Mouse (Mus musculus): ENCODE measurements at regions not wholly inside any gene's neighbourhood (a gene's known extent, or its start where the extent isn't known, plus 50 kb on each side); places are given as distances from the start of the nearest gene placed in this dataset.

DNA sequence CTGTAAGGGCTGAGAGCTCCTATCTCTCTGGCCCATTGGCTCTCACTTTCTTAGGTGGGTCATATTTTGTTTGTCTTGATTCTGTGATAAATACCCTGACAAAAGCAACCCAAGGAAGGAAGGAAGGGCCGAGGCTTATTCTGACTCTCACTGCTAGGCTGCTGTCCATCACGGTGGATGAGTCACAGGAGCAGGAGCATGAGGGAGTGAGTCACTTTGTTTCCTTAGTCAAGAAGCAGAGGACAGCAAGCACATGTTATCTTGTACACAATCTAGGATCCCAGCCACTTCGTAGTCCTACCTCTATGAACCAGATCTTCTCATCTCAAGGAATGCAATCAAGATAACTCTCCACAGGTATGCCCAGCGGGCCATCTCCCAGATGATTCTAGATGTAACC lies 69.9 kb downstream of the Atp6v1g3 start:
- no peak for DNase-seq (ENCODE audit: low spot score in 2 of 2)

DNA sequence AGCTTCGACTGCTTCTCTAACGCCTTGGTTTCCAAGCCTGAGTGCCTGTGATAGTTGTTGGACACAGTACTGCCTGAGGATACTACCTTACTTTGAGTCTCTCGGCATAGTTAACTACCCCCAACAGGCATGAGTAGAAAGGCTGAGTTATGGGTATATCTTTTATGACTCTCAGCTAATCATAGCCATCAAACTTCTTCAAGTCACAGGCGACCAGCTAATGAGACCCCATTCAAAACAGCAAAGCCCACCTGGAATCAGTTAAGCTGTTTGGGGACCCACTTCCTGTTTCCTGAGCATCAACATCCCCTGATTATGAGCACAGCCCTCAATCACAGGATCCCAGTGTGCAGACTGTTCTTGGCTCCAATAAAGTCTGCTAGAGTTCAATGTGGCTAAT lies 71.4 kb downstream of the Atp6v1g3 start:
- no peak for DNase-seq (ENCODE audit: low spot score in 2 of 2)

DNA sequence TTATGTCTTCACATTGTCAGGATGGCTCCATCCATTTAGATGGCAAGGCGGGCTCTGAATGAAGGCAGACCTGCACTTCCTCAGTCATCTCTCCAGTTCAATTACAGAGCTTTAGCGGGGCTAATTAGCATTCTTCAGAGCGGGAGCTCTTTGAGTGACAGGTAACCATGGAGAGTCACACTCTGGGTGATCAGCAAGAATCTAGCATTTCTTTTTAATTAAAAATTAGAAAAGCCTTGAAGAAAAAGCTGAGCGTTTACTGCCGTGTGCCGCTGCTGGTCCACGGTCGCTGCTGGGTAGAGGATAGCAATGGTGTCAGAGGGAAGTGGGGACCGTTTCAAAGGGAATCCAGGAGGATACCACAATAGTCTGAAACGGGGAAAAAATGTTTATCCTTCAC lies 72.5 kb downstream of the Atp6v1g3 start:
- DNase-seq (ENCODE audit: low spot score in 2 of 2), result no peak

DNA sequence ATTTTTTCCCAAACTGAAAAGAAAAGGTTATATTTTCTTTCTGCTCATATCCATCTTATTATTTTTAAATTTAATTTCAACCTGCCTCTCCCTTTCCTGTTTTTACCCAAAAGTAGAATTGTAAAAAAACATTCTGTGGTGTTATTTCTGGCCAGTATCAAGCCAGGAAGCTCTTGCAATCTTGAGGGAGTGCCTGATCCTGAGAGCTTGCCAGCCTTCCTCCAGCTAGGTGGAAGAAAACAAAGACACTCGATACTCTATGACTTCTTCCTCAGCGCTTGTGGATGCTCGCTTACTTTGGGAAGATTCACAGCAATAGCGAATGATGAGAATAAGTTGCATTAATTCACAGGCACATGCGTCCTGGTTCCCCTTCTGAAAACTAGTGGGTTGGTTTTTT lies 73.4 kb downstream of the Atp6v1g3 start:
- no peak for DNase-seq (ENCODE audit: low spot score in 2 of 2)

DNA sequence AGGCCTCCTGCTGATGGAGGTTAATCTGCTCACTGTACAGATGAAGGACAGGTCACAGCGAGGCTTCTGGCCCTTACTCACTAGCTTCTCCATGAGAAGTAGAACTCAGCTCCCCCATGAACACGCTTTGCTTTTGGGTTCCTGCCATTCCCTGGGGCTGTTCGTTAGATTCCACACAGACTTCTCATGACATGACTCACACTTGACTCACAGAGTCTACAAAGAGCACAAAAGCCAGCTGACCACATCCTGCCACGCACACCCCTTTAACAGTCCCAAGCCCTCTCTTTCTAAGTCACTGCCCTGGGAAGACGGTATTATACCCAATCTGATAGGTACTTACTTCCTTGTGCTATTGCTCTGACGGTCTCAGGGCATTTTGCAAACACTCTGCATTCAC lies 74.9 kb downstream of the Atp6v1g3 start:
- no peak for DNase-seq (ENCODE audit: low spot score in 2 of 2)

DNA sequence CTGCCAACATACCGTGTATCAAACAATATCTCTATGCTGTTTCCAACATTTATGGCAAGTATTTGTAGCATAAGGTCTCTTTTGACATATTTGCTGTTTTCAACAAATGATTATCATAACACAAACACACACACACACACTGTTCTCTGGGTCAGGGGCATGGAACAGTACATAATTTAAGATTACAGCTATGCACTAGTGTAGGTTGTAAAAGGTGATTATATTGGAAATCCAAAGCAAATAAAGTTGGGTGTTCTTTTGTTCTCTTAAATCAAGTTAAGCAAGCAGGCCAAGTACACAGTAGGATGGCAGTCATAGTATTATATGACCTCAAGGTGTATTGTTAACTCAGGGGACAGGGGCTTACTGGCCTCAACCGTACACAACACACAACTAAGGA lies 75.6 kb downstream of the Atp6v1g3 start:
- DNase-seq (ENCODE audit: low spot score in 2 of 2), result no peak

DNA sequence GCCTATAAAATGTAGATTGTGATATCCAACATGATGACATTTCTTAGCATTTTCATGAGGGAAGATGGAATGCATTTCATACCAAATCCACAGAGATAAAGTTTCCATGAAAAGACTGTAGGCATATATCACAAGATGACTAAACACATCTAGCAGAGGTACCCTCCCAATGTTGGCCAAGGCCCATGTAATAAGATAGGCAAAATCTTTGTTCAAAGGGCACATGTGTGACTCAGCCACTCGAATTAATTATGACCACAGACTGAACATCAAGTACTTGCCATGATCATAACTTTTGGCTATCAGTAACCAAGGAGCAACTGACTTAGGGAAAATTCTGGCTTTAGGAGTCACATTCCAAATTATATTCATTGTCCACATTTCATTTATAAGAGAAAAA lies 82.9 kb downstream of the Atp6v1g3 start:
- no peak for DNase-seq (ENCODE audit: low spot score in 2 of 2)

DNA sequence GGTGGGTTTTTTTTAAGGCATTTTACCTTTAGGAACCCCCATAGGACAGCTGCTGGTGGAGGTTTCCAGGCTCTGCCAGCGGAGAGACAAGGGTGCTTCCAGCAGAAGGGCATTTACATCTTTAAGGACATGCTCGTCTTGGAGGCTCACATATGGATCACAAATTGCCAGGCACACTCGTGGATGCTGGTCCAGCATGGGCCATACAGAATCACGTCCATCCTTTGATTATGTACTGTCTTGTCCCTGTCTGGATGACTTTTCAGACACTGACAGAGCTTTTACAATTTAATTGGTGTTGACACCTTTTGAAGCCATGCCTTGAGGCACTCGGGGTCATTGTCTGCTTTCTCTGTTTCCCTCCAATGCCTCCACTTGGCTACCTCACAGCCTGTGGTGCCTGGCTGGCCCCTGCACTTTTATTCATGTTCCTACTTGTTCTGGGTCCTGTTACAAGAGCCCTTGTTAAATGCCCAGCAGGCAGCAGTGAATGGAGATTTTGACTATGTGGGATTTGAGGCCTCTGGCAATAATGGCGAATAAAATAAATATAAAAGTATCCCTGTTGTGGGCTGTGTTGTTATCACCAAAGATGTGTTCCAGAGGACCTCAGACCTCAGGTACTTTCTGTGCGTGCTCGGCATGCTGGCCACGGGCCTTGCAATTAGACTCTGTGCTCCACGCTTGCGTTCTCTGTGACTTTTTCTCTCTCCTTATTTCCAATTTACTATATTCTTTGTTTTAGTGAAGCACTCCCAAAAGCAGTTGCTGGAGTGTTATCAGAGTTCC lies 89.3 kb downstream of the Atp6v1g3 start:
- DNase-seq (ENCODE audit: low spot score in 2 of 2), result no peak

DNA sequence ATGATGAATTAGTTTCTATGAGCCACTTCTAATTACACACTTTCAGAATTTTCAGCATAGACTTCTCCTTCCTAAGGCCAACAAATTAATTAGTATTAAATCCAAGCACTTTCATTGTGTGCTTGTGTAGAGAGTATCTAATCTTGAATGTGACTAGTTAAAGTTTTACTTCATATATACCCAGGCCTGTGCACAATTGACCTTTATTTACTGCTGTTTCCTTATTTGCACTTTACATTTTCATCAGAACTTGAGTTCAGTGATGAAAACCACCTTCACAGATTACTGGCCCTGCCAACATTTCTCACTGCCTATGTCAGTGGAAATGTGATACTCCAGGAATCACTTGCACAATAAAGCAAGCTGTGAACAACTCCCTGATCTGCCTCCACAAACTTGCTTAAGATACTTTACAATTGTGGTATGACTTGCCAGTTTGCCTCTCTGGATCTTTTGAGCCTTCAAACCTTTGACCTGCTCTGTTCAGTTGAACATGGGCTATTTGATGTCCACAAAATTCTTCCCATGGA lies 96.5 kb downstream of the Atp6v1g3 start:
- no peak for DNase-seq (ENCODE audit: low spot score in 2 of 2)

DNA sequence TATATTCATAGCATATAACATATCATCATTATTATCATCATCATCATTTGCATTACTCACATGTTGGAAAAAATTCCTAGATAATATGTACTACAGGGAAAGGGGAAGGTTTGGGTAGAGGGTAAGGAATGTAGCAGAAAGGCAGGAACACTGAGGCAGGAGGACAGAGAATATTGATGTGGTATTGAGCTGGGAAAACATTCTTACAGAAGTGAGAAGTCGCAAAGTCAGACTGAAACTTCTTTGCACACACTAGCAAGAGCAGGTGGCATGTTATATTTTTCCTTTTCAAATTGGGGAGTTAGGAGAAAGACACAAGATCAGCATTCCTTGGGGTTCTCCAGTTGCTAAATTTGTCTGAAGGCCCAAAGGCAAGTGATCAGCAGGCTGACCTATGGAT lies 97.9 kb downstream of the Atp6v1g3 start:
- no peak for DNase-seq (ENCODE audit: low spot score in 2 of 2)

DNA sequence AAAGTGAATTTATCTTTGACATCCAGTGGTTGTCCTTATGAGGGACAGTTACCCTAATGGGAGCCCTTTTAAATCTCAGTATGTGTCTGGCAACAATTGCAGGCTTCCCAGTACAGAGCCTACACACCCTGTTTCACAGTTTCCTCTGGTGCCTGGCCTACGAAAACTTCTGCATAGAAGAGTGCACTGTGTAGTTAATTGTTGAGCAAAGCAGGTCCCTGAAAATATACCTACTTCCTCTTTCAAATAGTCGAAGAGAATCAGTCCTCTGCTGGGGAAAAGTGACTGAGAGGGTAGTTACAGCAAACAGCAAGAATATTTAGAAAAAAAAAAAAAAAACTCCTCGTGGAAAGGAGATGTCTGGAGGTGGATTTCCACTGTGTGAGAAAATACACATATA lies 110.6 kb downstream of the Atp6v1g3 start:
- peak; percentile 52 to 62 for DNase-seq (ENCODE audit: low spot score in 2 of 2)

DNA sequence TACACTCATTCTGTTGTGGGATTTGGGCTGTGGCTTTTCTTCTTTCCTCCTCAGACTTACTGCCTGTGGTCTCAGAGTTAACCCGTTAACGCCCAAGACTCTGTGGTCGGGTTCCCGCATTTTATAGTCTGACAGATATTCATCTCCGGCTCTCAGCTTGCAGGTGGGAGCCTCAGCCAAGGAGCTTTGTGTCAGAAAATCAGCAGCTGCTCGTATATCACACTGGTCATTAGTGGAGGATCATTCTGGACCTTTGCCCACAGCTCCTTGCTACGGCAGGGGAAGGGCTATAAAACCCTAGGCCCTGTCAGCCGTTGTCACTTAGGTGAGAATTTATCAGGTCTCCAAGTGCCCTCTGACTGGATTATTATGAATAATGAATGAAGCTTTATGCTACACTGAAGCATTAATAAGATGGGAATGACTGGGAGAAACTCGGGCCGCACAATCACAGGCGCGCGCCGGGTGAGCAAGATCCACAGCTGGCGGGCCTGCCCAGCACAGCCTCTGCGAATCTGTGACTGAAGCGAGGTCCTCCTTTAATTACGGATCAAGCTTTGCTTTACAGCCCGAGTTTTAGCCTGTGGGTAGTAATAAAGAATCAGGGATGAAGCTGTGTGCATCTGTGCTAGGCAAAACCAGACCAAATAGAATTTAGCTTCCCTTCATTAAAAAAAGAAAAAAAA lies 111.8 kb downstream of the Atp6v1g3 start:
- no peak for DNase-seq (ENCODE audit: low spot score in 2 of 2)

DNA sequence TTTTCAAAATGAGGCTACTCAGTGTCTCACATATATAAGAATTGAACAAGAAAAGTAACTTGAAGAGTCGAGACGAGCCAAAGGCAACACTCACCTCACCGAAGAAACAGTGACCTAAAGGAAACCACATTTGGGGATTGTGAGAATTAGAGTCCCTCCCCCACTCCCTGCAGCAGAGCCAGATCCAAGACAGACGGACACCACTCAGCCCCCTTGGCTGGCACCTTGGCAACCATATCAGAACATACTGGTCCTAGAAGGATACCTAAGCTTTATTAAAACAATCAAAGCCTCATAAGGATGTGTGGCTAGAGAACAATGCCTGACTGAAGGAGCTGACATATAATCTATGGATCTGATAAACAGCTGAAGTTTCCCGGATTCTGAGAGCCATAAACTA lies 112.5 kb downstream of the Atp6v1g3 start:
- DNase-seq (ENCODE audit: low spot score in 2 of 2), result no peak

DNA sequence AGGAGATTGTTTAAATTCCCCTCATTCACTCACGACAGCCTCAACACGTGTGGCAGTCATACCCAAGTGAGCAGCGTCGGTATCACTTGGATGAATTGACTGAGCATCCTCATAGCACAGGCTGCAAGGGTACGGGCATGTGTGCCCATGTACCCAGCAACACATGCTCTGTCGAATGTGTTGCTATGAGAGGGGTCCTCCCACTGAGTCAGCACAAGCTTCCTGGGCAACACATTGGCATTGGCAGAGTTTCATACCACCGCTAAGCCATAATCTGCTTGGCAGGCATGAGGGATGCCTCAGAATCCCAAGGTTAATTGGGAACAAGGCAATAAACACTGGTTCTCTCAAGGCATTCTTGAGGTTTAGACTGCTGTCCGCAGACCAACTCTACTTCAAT lies 115.1 kb downstream of the Atp6v1g3 start:
- no peak for DNase-seq (ENCODE audit: low spot score in 2 of 2)

DNA sequence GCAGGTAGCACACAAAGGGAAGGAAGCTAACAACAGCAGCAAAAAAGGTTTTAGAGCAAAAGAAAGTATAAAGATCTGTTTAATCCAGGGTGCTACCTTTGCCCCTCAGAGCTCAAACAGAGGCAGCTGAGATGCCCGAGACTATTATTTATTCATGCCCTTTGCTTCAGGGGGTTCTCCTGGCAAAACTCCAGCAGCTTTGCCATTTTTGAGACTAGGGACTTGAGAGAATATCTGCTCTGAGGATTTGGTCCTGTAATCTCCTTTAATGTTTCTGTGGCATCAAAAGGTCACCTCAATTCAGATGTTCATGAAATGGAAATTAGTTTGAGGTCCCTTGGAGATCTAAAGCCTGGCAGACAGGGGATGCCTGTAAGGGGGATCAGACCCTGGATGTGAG lies 116.1 kb downstream of the Atp6v1g3 start:
- DNase-seq (ENCODE audit: low spot score in 2 of 2), result no peak

DNA sequence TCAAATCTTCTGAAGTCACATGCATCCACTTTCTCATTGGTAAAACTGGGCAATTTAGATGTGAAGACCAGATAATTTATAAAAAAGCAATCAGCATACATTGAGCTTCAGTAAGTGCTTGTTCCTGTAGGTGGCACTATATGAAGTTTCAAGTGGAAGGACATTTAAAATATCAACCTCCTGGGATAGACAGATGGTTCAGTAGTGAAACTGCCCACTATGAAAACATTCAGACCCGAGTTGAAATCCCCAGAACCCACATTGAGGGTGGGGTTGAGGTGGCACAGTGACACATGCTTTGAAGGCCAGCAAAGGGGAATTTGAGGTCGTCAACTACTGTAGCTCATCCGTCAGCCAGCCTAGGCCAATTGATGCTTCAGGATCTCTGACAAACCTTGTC lies 145.1 kb downstream of the Atp6v1g3 start:
- DNase-seq (ENCODE audit: low spot score in 2 of 2), result no peak

DNA sequence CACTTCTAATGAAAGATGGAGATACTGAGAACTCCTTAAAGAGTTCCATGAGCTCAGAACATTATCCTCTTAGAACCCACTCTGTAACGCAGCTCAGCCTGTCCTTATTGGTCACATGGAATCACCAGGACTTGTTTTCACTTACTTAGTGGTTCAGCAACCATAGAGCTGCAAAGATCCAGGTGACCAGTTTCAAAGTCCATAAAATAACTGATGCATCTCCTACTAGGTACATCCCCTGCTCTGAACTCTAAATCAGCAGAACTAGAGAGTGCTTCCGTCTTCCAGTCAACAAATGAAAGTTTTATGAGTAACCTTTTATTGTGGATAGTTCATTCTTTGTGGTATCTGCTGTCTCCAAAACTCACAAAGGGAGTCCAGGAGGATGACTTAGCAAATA lies 153.9 kb downstream of the Atp6v1g3 start:
- no peak for DNase-seq (ENCODE audit: low spot score in 2 of 2)

Measured in spleen, postnatal 36 days (tissue).